Mouse (Mus musculus) inflammation-experienced regulatory T-cells, adult 16 weeks (primary cell): ENCODE measurements around the gene 1700017B05Rik. TPM values are rescaled to one million over a fixed set of nuclear protein-coding genes. Genes with fewer than 3 reads are reported as not detected.

Experiments used
- polyA plus RNA-seq: library from polyadenylated mRNA; unstranded; fragments of 100-300 nt; shearing (Covaris generic); gene quantifications from one replicate; pipeline ENCODE4 v1.2.1, GENCODE M21; 2017

1700017B05Rik gene
- 47.7 TPM for polyA plus RNA-seq

DNA sequence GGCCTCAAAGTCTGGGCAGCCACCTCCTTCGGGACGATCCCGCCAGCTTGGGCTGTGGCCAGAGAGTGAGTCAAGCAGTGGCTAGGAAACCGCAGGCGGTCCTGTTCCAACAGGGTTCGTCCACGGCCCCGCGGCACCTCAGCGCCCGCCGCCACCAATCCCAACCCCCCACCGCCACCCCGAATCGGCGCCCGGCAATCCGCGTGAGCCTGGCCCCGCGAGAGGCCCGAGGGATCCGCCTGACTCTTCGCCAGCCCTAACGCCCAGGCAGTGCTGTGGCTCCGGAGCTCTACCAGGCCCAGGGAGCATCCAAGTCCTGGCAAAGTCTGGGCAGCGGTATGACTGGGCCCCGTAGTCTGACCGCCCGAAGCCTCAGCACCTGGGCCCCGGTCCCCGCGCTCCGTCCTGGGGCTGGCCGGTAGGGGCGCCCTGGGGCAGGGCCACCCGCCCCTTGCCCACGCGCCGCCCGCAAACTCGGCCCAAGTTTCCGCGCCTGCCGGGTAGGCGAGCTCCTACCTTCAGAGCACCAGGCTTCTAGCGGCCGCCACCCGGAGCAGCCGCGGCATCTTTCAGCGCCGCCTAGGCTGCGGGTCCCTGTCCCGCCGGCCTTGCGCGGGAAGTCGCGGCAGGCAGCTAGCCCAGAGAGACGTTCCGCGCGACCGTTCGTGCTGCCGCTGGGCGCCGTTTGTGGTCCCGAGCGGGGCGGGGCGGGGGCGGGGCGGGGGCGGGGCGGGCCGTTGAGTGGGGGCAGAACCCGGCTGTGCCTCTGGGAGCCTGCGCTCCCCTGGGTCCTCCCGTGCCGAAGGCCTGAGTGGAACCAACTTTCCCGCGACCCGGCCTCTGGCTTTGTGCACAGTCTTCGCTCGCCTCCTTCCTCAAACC is at the start of gene 1700017B05Rik:
Gene 1700017B05Rik, minus strand, starts transcription at position 700 of the 882 bp plus-strand sequence.

DNA sequence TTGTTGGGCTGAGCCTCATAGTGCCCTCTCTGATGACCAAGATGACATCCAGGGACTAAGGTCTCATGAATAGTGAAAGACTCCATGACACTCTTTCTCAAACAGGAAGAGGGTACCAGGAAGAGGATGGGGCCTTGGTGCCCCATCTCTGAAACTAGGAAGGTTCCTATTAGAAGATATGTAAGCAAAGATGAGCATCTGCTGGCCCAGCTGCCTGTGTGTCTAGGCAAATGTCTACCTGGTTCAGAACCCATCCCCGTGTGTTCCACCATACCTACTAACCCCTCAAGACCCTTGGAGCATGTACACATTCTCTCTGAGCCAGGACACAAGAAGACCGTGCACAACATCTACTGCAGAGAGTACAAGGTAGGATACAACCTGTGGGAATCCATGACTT is 26.2 kb downstream of the 1700017B05Rik start, which contains the start of gene Trcg1:
Gene Trcg1, plus strand, starts transcription at position 301 of the 400 bp plus-strand sequence.

Other genes with a start within 250 kb of the 1700017B05Rik start
- 52.5 TPM for gene Sin3a, start 190.6 kb downstream of the 1700017B05Rik start, polyA plus RNA-seq
- gene Man2c1, start 131.9 kb downstream of the 1700017B05Rik start, polyA plus RNA-seq: 81.2 TPM
- 41.2 TPM for gene Neil1, start 114.3 kb downstream of the 1700017B05Rik start, polyA plus RNA-seq
- 318 TPM for gene Commd4, start 104.3 kb downstream of the 1700017B05Rik start, polyA plus RNA-seq
- not detected for gene Trcg1, start 26.1 kb downstream of the 1700017B05Rik start, polyA plus RNA-seq
- 185 TPM for gene Ppcdc, start 177.5 kb upstream of the 1700017B05Rik start, polyA plus RNA-seq
- 0.73 TPM for gene Scamp5, start 205.4 kb upstream of the 1700017B05Rik start, polyA plus RNA-seq
- gene Rpp25, start 241.4 kb upstream of the 1700017B05Rik start, polyA plus RNA-seq: not detected